Mouse (Mus musculus) kidney, adult 18-20 months (tissue): ENCODE measurements around the gene Dtnb.

ENCODE experiments used
- DNase-seq: peaks from one replicate; pipeline ENCODE4 v3.0.0; 2021

Gene Dtnb

DNA sequence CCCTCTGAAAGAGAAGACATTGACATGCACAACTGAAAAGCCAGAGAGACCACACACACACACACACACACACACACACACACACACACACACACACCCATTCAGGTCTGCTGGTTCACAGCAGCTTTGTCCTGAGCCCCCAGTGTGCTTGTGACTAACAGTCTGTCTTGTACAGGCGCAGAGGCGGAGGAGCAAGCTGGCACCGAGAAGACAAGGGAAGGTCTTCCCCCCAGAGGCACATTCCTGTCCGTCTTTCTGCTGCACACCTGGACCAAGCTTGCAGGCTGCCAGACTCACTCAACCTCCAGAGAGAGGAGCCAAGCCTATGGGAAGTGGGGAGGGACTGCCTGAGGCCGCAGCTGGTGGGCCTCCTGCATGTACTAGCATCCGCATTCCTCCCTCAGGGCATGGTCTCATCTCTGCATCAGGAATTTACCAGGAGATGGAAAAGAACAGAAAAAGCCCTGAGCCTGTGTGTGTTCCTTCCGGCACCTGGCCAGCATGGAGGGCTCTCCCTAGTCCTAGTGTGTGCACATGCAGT lies 208.8 kb downstream of the Dtnb start:
- no peak for DNase-seq

DNA sequence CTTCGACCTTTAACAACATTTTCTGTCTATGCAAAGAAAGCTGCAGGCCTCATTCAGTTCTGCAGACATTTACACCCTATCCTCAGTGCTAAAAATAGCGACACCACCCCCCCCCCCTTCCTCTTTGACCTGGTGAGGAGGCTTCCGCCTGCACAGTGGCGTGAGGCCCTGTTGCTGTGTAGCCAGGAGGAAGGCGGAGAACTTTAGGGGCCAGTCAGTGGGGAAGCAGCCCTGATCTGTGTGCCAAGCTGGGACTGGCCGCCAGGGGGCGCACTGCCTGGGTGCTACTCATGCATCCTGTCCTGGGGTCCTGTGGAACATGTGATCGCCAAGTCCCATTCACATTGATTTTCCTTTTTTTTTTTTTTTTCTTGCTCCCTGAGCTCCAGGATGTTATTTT lies 209.3 kb downstream of the Dtnb start:
- DNase-seq: peak; percentile 91

DNA sequence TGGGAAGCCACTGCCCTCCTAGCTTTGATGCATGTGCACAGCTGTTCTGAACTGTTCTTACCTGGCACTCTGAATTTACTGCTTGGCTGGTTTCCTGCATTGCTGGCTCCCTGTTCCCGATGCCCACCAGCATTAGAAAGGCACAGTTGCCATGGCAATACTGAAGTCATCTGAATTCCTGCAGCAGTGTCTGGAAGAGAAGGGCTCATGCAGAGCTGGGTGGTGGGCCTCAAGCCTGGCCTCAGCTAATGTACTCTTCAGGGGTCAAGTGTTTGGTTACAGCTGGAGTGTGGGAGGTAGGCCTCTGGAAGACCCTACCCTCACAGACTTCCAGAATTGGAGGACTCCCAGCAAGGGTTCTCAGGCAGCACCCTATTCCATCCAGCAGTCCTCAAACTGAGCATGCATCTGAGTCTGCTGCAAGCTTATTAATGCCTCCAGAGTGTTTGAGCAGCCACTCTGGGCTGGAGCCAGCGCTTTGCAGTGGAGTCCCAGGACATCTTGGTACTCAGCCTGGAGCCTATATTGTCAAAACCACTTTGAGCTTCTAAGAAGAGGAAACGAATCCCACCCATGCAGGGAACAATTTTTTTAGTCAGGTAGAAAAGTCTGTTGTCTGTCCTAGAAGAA lies 211.1 kb downstream of the Dtnb start:
- DNase-seq: no peak

DNA sequence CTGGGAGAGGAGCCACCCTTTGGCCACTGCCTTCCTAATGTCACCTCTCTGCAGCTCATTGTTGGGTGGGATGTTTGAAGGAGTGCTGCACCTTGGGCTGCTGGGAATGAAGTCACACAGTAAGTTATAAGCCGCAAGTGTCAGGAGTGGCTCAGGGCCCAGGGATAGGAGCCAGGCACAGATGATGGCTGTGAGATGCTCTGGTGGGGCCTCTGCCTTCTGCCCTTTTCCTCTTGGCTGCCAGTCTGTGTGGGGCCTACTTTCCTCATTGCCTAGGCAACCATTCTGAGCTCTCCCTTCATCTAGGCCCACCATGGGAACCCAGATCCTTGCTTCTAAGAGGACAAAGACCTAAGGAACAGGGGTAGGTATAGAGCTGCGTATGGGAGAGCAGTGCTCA lies 212.1 kb downstream of the Dtnb start:
- no peak for DNase-seq

DNA sequence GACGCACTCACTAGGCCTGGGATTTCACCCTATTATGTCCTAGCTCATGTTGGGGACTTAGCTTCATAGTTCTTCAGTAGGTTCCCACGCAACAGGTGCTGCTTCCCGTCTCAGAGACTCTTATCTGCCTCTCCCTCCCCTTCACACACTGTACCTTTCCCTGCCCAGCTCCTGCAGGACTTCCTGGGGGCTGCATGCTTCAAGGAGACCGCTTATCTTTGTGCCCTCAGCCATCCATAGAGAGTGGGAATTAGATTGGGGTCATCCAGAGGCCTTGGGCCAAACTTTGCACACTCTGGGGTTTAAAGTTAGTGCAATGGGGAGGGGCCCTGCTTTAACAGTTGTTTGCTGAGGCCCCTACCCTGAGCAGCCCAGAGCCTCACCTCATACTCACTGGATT lies 212.5 kb downstream of the Dtnb start:
- no peak for DNase-seq

DNA sequence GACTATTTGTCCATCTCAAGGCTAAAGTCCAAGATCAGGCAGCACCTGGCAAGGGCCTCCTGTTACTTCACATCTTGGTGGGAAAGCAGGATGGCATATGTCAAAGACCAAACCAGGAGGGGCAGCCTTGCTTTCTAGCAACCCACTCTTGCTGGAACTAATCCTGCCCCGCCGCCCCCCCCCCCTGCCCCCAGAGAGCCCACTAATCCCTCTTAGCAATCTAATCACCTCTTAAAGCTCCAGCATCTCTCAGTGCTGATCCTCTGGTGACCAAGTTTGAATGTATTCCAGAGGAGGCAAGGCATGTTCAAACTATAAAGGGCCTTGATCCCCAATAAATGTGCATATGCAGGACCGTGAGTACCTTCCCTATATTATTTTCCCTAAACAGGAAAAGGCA lies 214.9 kb downstream of the Dtnb start:
- DNase-seq: no peak

DNA sequence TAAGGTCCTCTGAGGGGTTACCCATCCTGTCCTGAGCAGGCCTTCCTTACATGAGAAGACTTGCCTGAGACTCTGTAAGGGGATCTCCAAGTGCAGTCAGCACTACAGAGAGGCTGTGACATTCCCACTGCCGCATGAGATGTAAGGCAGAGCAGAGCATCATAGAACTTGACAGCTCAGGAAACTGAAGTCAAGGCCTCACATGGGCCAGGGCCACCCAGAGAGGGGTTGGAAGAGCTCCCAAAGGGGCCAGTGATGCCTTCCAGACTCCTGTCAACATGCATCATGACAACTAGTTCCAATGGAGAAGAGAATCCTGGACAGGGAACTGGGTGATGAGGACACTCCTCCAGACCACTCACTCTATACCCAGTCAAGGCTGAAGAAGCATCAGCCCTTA lies 215.4 kb downstream of the Dtnb start:
- no peak for DNase-seq

DNA sequence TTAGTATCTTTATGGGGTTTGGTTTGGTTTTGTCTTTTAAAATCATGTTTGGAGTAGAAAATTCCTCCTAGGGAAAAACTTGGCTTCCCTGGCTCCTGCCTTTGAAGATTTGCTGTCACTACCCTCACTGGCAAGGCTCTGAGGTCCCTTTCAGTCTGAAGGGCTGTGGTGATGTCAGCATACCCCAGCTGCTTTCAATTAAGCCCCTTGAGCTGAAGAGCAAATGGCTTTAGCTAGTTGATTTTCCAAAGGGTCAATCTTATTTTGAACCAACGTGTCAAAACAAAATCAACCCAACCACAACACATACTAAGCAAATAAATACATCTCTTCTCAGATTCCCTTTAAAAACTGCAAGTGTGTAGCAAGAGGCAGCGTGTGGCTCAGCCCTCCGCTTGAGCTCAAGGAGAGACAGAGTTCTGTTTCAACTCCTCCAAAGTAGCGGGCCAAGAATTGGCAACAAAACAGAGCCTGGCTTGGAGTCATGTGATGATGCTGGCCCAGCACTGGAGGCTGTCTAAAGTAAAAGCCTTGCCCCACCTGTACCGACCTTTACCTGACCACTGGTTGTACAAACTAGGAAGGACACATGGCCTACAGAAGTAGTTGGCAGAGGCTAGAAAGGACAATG lies 216.4 kb downstream of the Dtnb start:
- DNase-seq: no peak

DNA sequence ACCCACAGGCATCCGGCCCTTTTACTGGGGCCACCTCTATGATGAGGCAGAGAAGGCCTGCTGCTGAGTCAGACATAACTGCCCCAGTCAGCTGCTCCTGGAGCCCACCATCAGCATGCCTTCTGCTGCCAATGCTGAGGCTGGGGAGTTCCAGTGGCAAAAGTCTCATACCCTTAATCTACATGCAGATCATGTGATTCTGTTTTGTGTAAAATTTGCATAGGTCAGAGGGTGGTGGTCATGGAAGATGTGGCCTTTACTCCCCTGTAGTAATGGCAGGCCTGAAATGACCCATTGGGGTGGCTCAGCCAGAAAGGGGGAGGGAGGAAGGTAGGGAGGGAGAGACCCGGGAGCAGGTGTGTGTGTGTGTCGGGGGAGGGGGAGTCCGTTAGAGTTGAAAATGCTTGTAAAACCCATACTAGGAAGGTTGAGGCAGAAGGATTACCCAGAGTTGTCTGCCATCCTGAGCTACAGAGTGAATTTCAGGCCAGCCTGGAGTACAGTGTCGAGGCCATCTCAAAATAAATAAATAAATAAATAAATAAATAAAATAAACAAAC lies 217.5 kb downstream of the Dtnb start:
- no peak for DNase-seq

DNA sequence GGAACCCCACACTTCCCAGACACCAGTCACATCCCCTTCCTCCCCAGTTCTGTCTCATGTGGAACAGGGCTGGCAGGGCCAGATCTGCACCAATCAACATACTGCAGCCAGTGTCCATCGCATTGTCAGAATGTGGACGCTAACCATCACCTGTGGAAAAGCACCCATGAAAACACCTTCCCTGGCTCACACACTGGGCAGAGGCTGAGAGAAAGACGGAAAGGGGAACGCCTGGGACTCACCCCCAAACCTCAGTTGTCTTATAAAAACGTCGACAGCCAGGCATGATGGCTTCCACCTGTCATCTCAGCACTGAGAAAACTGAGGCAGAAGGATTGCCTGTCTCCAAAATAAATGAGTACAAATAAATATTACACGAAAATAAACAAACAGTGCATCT lies 219.1 kb downstream of the Dtnb start:
- no peak for DNase-seq

DNA sequence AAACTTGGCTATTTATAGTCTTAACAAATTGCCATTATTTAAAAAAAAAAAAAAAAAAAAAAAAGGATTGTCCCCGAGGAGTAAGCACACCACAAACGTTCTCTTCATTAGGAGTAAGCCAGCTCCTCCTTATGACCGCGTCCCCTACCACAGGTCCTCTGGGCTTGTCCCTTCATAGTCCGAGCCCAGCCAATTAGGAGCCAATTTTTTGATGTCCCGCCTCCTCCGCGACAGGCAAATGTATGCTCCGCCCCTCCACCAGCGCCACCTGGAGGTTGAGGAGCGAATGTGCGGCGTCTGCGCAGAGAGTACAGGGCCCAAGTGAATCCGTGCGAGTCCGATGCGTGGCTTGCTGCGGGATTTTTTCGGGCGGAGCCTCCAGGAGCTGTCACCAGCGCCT lies 219.6 kb downstream of the Dtnb start:
- peak; percentile 93 for DNase-seq

DNA sequence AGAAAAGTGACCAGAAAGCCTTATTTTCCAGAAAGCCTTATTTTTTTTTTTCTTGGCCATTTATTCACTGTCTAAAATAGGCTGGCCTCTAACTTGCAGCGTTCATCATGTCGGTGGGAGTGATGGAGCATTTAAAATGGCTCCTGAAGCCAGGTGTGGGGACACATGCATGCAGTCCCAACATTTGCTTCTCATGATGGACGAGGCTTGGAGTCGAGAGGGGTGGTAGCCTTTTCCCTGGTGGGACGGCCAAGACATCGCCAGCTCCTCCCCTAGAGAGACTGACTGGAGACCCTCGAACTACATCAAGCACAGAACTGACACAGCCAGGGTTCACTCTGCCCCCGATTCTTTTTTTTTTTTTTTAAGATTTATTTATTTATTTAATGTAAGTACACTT lies 220.1 kb downstream of the Dtnb start:
- DNase-seq: no peak

DNA sequence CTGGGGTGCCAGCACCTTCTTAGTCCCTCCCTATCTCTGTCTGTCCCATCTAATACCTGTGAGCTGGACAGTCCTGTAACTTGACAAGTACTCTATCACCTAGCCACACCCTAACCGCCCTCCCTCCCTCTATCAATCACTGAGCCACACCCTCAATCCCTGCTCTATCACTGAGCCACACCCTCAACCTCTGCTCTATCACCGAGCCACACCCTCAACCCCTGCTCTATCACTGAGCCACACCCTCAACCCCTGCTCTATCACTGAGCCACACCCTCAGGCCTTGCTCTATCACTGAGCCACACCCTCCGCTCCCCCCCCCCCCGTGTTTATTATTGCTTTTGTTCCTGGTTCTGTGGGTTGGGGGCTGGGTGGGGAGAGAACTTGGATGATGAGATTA lies 223.4 kb downstream of the Dtnb start:
- DNase-seq: no peak

DNA sequence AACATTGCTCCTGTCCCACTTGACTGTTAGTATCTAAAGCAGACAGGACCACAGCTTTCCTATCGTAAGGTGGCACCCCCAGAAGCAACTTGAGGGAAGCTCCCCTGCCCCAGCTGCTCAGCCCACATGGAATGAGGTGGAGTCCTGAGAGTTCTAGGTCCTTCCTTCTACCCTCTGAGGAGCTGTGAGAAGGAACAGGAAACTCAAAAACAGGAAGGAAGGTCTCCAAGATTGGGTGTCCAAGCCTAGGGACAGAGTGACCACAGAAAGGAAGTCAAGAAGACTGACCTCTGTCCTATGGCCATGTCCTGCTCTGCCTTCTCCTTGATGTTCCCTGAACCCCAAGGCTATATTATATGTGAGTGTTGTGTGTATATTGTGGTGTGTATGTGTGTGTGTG lies 227.4 kb downstream of the Dtnb start:
- DNase-seq: no peak

DNA sequence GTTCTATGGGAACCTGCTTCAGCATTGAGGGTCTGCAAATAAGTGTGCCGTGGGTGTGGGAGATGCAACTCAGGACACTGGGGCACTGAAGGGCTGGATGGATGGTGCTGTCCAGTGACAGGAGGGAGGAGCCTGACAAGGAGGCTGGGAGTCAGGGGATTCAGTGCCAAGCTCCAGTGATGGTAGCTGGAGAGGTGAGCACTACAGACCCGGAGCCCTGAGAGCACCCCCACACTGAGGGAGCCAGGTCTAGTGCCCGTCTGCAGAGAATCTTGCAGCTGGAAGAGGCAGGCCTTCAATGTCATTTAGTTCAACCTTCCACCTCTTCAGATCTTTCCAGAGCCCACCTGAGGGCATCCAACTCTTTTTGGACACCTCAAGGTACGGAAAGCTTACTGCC lies 233.7 kb downstream of the Dtnb start, which contains the start of gene Dnmt3a:
TSS of gene Dnmt3a (plus strand) at position 156 of the 400 bp plus-strand sequence.
- no peak for DNase-seq

DNA sequence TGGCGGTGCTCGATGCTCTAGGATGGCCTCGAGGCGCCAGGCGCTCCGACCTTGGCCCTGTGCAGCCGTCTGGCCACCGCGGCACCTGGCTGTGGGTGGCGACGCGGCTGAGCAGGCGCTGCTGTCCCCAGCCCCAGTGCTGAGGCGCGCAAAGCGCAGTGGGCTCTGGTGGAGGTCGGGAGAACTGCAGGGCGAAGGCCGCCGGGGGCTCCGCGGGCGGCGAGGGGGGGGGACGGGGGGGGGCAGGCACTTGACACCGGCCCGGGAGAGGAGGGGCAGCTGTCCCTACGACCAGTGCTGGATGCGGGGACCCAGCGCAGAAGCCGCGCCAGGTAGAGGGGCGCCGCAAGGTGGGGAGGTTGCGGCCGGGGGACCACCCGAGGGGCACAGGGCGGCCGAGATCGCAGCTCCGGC lies 234.1 kb downstream of the Dtnb start:
- peak; percentile 82 for DNase-seq

DNA sequence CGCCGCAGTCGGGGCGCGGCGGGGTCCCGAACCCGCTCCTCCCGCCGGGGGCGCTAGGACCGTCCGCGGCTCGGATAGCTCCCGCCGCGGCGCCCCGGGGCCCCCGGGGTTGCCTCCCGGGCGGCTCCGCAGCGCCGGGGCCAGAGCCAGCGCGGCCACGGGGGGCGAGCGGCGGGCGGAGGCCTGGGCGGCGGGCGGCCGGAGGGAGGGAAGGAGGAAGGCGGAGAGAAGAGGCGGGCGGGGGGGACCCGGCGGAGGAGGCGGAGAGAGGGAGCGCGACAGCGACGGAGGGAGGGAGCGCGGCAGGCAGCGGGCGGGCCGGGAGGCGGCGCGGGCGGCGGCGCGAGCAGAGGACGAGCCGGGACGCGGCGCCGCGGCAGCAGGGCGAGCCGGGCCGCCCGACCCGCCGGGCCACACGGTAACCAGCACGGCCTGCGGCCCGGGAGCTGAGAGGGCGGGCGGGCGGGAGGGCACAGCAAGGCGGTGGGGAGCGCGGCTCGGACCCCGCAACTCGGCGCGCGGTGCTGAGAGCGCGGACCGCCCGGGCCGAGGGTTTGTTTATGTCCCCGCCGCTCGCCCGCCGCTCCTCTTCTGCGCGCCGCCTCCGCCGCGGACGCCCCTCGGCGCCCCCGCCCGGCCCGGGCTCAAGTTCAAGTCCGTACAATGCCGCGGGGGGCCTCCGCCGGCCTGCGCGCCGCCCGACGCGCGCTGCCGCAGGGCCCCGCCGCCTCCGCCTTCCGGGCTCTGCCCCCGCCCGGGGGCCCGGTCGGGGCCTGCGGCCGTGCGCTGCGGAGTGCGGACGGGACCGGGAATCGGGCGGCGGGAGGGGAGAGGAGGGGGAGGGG lies 234.7 kb downstream of the Dtnb start:
- DNase-seq: peak; percentile 75

DNA sequence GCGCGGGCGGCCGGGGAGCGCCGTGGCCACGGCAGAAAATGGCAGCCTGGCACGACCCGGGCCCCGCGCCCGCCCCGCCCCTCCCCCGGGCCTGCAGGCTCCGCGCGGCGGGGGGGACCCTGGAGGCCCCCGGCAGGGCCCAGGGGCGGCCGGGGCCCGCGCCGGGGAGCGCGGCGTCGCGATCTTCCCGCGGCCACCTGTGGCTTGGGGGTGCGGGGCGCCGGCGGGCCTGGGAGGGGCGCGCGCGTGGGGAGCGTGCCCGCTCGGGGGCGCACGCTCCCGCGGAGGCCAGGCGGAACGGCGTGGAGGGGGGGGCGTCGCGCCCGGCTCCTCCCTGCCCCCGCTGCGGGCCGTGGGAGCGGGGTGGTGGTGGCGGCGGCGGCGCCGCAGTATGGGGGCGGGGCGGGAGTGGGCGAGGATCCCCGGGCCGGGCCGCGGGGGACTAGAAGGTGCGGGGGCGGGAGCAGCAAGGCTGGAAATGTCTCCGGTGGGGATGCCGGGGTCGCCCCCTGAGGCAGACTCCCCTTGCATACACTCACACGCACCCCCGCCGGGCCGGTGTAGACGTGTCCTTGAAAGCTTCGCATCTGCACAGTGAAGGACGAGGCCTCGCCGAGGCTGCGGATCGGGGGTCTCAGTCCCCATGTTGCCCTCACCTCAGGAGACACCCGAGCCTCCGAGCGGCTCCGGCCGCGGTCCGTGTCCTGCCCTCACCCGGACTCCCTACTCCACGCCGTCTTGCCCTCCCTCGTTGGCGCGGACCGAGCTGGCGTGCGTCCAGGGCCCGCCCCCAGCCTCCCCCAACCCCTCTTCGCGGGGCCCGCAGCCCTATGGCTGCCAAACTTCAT lies 235.6 kb downstream of the Dtnb start:
- DNase-seq: peak; percentile 79

DNA sequence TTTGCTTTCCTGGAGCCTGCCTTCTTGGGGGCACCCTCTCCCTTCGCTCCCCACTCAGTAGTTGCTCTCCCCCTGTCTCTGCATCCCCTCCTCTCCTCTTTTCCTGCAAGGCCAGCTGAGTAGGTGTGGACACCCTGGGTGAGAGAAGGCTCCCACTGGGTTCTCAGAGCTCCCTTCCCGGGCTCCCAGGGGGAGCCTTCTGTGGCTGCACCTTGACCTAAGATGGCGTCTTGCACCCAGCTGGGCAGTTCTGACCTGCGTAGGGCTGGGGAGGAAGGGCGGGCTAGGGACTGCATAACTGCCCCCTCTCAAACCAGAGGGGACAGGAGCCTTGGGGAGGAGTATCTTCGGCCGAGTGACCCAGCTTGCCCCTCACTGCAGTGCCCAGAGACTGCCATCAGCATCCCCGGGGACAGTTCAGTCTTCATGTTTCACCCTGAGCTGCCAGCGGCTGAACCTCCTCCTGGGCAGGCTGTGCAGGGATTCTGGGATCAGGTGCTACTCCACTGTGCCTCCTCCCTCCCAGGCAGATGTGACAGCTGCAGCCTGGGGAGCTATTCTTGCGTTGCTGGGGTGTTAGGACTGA lies 236.3 kb downstream of the Dtnb start:
- DNase-seq: peak; percentile 79

DNA sequence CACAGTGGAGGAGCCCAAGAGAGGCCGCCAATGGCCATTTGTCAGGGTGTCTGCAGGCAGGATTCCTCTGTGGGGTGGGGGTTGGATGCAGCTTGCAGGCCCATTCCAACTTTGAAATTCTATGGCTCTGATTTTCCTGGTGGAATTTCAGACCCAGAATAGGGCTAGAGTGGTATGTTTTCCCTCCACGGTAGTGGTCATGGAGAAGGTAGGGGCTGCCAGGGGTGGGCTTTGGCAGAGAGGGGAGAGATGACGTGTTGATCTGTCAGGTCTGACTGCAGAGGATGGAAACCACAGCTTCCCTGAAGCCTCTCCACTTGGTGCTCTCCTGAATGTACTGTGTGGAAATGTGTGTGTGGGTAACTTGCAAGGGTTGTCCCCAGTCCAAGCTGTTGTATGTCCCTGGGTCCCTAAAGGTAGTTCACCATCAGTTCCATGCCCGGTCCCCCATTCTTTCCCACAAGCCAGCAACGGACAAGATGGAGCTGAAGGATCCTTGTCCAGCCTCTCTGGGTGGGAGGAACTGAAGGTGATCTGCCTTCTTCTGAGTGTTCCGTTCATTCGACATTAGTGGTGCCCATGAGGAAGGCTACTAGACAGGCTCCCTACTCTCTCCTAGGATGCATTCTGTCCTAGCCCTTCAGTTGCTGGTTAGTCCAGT lies 237.5 kb downstream of the Dtnb start:
- no peak for DNase-seq

DNA sequence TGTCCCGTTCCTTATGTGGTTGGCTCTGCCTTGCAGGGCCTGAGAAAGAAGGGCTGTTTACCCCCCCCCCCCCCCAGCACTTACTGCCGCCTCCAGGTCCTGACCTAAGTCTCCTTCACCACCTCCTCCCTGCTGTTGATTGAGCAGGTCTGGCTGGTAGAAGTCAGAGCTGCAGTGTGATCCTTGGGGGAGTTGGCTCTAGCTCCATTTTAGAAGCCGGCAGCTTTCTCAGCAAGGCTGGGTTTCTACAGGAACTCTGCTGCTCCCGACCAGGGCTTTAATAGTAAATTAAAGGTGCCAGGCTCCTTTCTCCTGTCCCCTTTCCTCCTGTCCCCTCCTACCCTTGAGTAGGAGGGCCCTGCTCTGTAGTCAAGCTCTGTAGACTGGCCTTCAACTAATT lies 238.3 kb downstream of the Dtnb start:
- no peak for DNase-seq

DNA sequence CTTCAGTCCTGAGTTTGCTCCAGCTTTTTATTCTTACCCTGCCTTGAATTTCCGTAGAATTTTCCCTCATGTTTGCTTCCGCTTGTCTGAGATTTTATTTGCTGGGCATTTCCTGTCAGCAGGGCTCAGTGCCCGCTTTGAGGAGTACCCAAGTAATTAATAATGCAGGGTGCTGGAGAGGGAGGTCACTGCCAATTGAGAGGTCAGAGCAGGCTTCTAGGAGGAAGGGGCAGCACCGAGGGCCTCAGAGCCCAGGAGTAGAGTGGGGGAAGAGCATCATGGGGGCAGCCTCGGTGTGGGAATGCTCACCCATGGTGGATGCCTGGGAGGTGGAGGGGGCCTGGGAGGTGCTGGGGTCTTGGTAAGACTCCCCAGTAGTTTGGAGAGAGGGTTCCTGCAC lies 239.4 kb downstream of the Dtnb start:
- no peak for DNase-seq
